Mouse (Mus musculus): ENCODE data around the gene Loxl1. TPM values are rescaled to one million over a fixed set of nuclear protein-coding genes. Genes with fewer than 3 reads are reported as not detected.

Loxl1 gene
- polyA plus RNA-seq, 1 experiment, result 5.2 TPM

- under 1% methylated on average over 7 of the region's 7 CpGs for WGBS
- TF ChIP-seq CTCF (IDR thresholded peaks at IDR 0.05; ENCODE audit: control insufficient read depth, insufficient read depth, low read length), result no peak
- TF ChIP-seq POLR2A (IDR thresholded peaks at IDR 0.05; ENCODE audit: borderline replicate concordance, control insufficient read depth, low read depth, low read length), result no peak
These were observed 64.1 kb downstream of the Loxl1 start for GRCm38 (mm10) chr9:58248746-58249413.

DNA sequence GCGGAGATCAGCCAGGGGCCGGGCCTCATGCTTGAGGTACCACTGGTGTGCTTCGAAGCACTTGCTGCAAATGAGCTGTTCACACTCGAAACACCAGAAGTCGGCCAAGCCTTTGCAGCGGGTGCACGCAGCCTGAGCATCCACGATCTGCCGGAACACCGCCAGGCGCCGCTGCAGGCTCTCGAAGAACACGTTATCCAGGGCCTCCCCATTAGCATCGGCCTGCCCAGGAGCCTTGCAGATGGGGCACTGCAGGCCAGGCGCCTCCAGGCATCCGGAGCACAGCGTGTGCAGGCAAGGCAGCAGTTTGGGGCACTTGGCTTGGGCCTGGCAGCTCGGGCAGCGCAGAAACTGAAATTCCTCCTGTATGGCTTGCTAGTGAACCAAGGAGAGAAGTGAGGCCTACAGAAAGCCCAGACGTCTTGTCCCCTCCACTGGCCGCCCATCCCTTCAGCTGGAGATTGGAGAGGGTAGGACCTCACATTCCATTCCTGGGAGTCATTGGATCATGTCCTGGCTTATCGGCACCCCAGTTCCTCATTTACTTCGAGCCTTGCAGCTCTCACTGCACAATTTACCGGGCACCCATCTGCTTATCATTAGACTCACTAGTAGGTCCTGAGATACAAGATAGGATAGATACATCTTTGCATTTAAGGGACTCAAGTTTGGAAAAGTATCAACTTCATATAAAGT lies 65.8 kb downstream of the Loxl1 start:
- peaks cover 5% of the 10 kb centered on the region; the same call in 1 of the 2 replicates for H3K4me1 ChIP-seq (ENCODE audit: control insufficient read depth, insufficient read depth, low read length)
- TF ChIP-seq CTCF (IDR thresholded peaks at IDR 0.05; ENCODE audit: control insufficient read depth, insufficient read depth, low read length), result peak; percentile 87
- peak; percentile 66; the same call in 1 of the 2 replicates for TF ChIP-seq POLR2A (IDR thresholded peaks at IDR 0.05; ENCODE audit: borderline replicate concordance, control insufficient read depth, low read depth, low read length)
- 3% methylated on average over 25 of the region's 25 CpGs for WGBS
- peak overlapping the region; percentile 68 for H3K4me3 ChIP-seq (replicated peaks; ENCODE audit: control insufficient read depth, low read depth, low read length)
- H3K27ac ChIP-seq (ENCODE audit: control insufficient read depth, insufficient read depth, low read depth, low read length, poor library complexity), result peak overlapping the region; percentile 38

More at GRCm38 (mm10) chr9:58248746-58249413, 64.1 kb downstream of the Loxl1 start:
- Histone ChIP-seq H3K4me1 (ENCODE audit: control insufficient read depth, insufficient read depth, low read length) (peaks cover 3% of the 10 kb centered on the region; the same call in 1 of the 2 replicates), H3K27ac (ENCODE audit: control insufficient read depth, insufficient read depth, low read depth, low read length, poor library complexity) (peak overlapping the region; percentile 85), H3K4me3 (replicated peaks; ENCODE audit: control insufficient read depth, low read depth, low read length) (peak overlapping the region; percentile 84)

DNA sequence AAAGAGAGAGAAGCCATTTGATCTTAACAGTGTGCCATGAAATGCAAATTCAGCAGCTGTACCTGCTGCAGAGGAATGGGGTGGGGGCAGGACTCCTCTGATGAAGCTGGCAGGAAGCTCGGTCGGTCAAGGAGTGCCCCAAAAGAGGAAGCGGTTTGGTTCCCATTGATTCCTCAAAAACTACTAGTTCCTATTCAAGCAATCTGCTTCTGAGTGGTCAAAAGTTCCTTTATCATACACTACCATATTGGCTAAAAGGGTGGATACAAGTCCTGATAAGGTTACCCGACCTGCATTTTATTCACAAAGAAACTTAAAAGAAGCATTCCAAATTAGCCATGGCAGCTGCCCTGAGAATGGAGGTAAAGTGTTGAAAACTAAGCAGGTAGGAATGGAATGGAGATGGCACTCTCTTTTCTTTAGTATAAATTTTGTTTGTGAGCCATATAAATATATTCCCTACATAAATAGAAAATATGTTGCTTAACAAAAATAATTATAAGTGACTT lies 66.8 kb downstream of the Loxl1 start:
- peak overlapping the region; percentile 50 for H3K4me3 ChIP-seq (replicated peaks; ENCODE audit: control insufficient read depth, low read depth, low read length)
- H3K4me1 ChIP-seq (ENCODE audit: control insufficient read depth, insufficient read depth, low read length), result peaks cover 7% of the 10 kb centered on the region
- no peak for TF ChIP-seq CTCF (IDR thresholded peaks at IDR 0.05; ENCODE audit: control insufficient read depth, insufficient read depth, low read length)
- peak overlapping the region; percentile 32; the same call in 1 of the 2 replicates for H3K27ac ChIP-seq (ENCODE audit: control insufficient read depth, insufficient read depth, low read depth, low read length, poor library complexity)
- 1% methylated on average over 4 of the region's 4 CpGs for WGBS

- TF ChIP-seq CTCF (IDR thresholded peaks at IDR 0.05; ENCODE audit: control insufficient read depth, insufficient read depth, low read length) (no peak), POLR2A (IDR thresholded peaks at IDR 0.05; ENCODE audit: borderline replicate concordance, control insufficient read depth, low read depth, low read length) (no peak)
- WGBS, result 83% methylated on average over 6 of the region's 6 CpGs
- Histone ChIP-seq H3K4me1 (ENCODE audit: control insufficient read depth, insufficient read depth, low read length) (peaks cover 5% of the 10 kb centered on the region), H3K27ac (ENCODE audit: control insufficient read depth, insufficient read depth, low read depth, low read length, poor library complexity) (no peak overlapping the region), H3K4me3 (replicated peaks; ENCODE audit: control insufficient read depth, low read depth, low read length) (no peak overlapping the region)
These were observed 69.3 kb downstream of the Loxl1 start for GRCm38 (mm10) chr9:58243696-58244095.

DNA sequence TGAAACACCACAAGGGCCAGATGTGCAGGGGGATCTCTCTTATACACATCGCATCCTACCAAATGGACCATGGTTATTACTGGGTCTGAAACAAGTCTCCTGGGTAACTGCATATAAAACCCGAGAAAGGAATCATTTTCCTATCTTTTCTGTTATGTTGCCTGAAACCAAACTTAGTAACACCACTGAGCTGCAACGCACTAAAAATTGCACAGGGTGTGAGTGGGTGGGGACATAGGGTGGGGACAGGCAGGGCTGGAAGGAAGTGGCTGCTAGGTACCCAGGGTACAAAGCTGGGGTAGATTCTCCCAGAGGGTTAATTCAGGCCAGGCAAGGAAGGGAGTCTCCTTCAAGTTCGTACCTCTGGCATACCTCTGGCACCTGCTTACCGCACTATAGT lies 70.3 kb downstream of the Loxl1 start:
- no peak for TF ChIP-seq CTCF (IDR thresholded peaks at IDR 0.05; ENCODE audit: control insufficient read depth, insufficient read depth, low read length)
- TF ChIP-seq POLR2A (IDR thresholded peaks at IDR 0.05; ENCODE audit: borderline replicate concordance, control insufficient read depth, low read depth, low read length), result no peak
- H3K4me1 ChIP-seq (ENCODE audit: control insufficient read depth, insufficient read depth, low read length), result peaks cover 5% of the 10 kb centered on the region
- H3K27ac ChIP-seq (ENCODE audit: control insufficient read depth, insufficient read depth, low read depth, low read length, poor library complexity), result no peak overlapping the region
- WGBS, result 36% methylated on average over 5 of the region's 5 CpGs
- H3K4me3 ChIP-seq (replicated peaks; ENCODE audit: control insufficient read depth, low read depth, low read length), result no peak overlapping the region

GRCm38 (mm10) chr9:58241780-58242485 lies 71.1 kb downstream of the Loxl1 start:
- H3K4me1 ChIP-seq (ENCODE audit: control insufficient read depth, insufficient read depth, low read length), result peaks cover 5% of the 10 kb centered on the region

More at GRCm38 (mm10) chr9:58241780-58242485, 71.1 kb downstream of the Loxl1 start:
- TF ChIP-seq CTCF (IDR thresholded peaks at IDR 0.05; ENCODE audit: control insufficient read depth, insufficient read depth, low read length), result no peak
- no peak for TF ChIP-seq POLR2A (IDR thresholded peaks at IDR 0.05; ENCODE audit: borderline replicate concordance, control insufficient read depth, low read depth, low read length)
- H3K27ac ChIP-seq (ENCODE audit: control insufficient read depth, insufficient read depth, low read depth, low read length, poor library complexity), result no peak overlapping the region
- H3K4me3 ChIP-seq (replicated peaks; ENCODE audit: control insufficient read depth, low read depth, low read length), result no peak overlapping the region
- 46% methylated on average over 9 of the region's 9 CpGs for WGBS

Other genes starting within 250 kb of the Loxl1 start
- gene Stra6, start 249.4 kb downstream of the Loxl1 start, polyA plus RNA-seq (2011; ENCODE audit: insufficient read depth, insufficient read length, low replicate concordance, missing spikeins), result not detected in 2 replicates
- not detected in 2 replicates for gene Ccdc33, start 194.4 kb downstream of the Loxl1 start, polyA plus RNA-seq (2011; ENCODE audit: insufficient read depth, insufficient read length, low replicate concordance, missing spikeins)
- 4.2 and 6.3 TPM in 2 replicates for gene Islr, start 108.9 kb downstream of the Loxl1 start, polyA plus RNA-seq (2011; ENCODE audit: insufficient read depth, insufficient read length, low replicate concordance, missing spikeins)
- 0.49 TPM in 1 of 2 replicates, not detected in the other for gene Islr2, start 108.9 kb downstream of the Loxl1 start, polyA plus RNA-seq (2011; ENCODE audit: insufficient read depth, insufficient read length, low replicate concordance, missing spikeins)
- gene Pml, start 63.4 kb downstream of the Loxl1 start, polyA plus RNA-seq (2011; ENCODE audit: insufficient read depth, insufficient read length, low replicate concordance, missing spikeins), result 48.3 and 92.4 TPM in 2 replicates
- 14.4 and 24.5 TPM in 2 replicates for gene Stoml1, start 60.0 kb downstream of the Loxl1 start, polyA plus RNA-seq (2011; ENCODE audit: insufficient read depth, insufficient read length, low replicate concordance, missing spikeins)
- gene Tbc1d21, start 57.3 kb upstream of the Loxl1 start, polyA plus RNA-seq (2011; ENCODE audit: insufficient read depth, insufficient read length, low replicate concordance, missing spikeins), result not detected in 2 replicates
- not detected in 2 replicates for gene Insyn1, start 175.4 kb upstream of the Loxl1 start, polyA plus RNA-seq (2011; ENCODE audit: insufficient read depth, insufficient read length, low replicate concordance, missing spikeins)
- gene Cd276, start 242.3 kb upstream of the Loxl1 start, polyA plus RNA-seq (2011; ENCODE audit: insufficient read depth, insufficient read length, low replicate concordance, missing spikeins), result 0.88 and 5.0 TPM in 2 replicates

All from bone marrow, adult 2 months (tissue).